Mouse (Mus musculus): ENCODE data around the gene Paqr7.
"Not testable (repeated sequence)": the region's sequence is repeated elsewhere in the genome, so short reads cannot be mapped to it uniquely, and the experiment has no call there.

Paqr7 gene

GRCm38 (mm10) chr4:134473764-134474163, 22.7 kb upstream of the Paqr7 start:
- DNase-seq (ENCODE audit: low spot score in 2 of 2), result no peak

GRCm38 (mm10) chr4:134474240-134474639, 22.3 kb upstream of the Paqr7 start:
- no peak for DNase-seq (ENCODE audit: low spot score in 2 of 2)

- no peak for DNase-seq (ENCODE audit: low spot score in 2 of 2)
These were observed 19.6 kb upstream of the Paqr7 start for GRCm38 (mm10) chr4:134476899-134477298.

GRCm38 (mm10) chr4:134478031-134478430, 18.5 kb upstream of the Paqr7 start:
- peak; percentile 84 to 87 for DNase-seq (ENCODE audit: low spot score in 2 of 2)

- no peak for DNase-seq (ENCODE audit: low spot score in 2 of 2)
These were observed 16.7 kb upstream of the Paqr7 start for GRCm38 (mm10) chr4:134479839-134480238.

- peak; percentile 66 to 69 for DNase-seq (ENCODE audit: low spot score in 2 of 2)
These were observed 15.6 kb upstream of the Paqr7 start for GRCm38 (mm10) chr4:134480864-134481263.

GRCm38 (mm10) chr4:134481270-134481669, 15.2 kb upstream of the Paqr7 start:
- no peak for DNase-seq (ENCODE audit: low spot score in 2 of 2)

- no peak for DNase-seq (ENCODE audit: low spot score in 2 of 2)
These were observed 14.1 kb upstream of the Paqr7 start for GRCm38 (mm10) chr4:134482442-134482841.

- no peak for DNase-seq (ENCODE audit: low spot score in 2 of 2)
These were observed 13.3 kb upstream of the Paqr7 start for GRCm38 (mm10) chr4:134483078-134483688.

GRCm38 (mm10) chr4:134483696-134484095, 12.8 kb upstream of the Paqr7 start:
- no peak for DNase-seq (ENCODE audit: low spot score in 2 of 2)

GRCm38 (mm10) chr4:134484231-134484630, 12.3 kb upstream of the Paqr7 start:
- no peak for DNase-seq (ENCODE audit: low spot score in 2 of 2)

- no peak for DNase-seq (ENCODE audit: low spot score in 2 of 2)
These were observed 11.2 kb upstream of the Paqr7 start for GRCm38 (mm10) chr4:134485151-134485900.

- no peak for DNase-seq (ENCODE audit: low spot score in 2 of 2)
These were observed 8.3 kb upstream of the Paqr7 start for GRCm38 (mm10) chr4:134488211-134488610.

- no peak for DNase-seq (ENCODE audit: low spot score in 2 of 2)
These were observed 6.4 kb upstream of the Paqr7 start for GRCm38 (mm10) chr4:134489986-134490665.

GRCm38 (mm10) chr4:134491716-134492115, 4.8 kb upstream of the Paqr7 start:
- no peak for DNase-seq (ENCODE audit: low spot score in 2 of 2)

GRCm38 (mm10) chr4:134494161-134494560, 2.3 kb upstream of the Paqr7 start:
- DNase-seq (ENCODE audit: low spot score in 2 of 2), result not testable (repeated sequence)

- DNase-seq (ENCODE audit: low spot score in 2 of 2), result peak; percentile 71 to 74
These were observed 1.5 kb upstream of the Paqr7 start for GRCm38 (mm10) chr4:134494780-134495545.

GRCm38 (mm10) chr4:134495546-134495923, 962 bp upstream of the Paqr7 start:
- DNase-seq (ENCODE audit: low spot score in 2 of 2), result no peak

- DNase-seq (ENCODE audit: low spot score in 2 of 2), result no peak
These were observed 726 bp downstream of the Paqr7 start for GRCm38 (mm10) chr4:134497223-134497622.

GRCm38 (mm10) chr4:134497986-134498731, 1.7 kb downstream of the Paqr7 start:
- DNase-seq (ENCODE audit: low spot score in 2 of 2), result no peak

- DNase-seq (ENCODE audit: low spot score in 2 of 2), result not testable (repeated sequence)
These were observed 2.5 kb downstream of the Paqr7 start for GRCm38 (mm10) chr4:134498983-134499382.
